Mouse (Mus musculus) myocyte (in vitro differentiated cells): ENCODE results near the gene Tiam1. TPM values are rescaled to one million over a fixed set of nuclear protein-coding genes. Genes with fewer than 3 reads are reported as not detected.

Source experiments
- H3K27me3 ChIP-seq: one replicate; pipeline ENCODE4 v1.6.1; 2011; ENCODE audit not compliant: control insufficient read depth, insufficient read depth, insufficient read length
- H3K36me3 ChIP-seq: one replicate; pipeline ENCODE4 v1.6.1; 2011; ENCODE audit not compliant: control insufficient read depth, insufficient read depth
- H3K4me2 ChIP-seq: one replicate; pipeline ENCODE4 v1.6.1; 2011; ENCODE audit warnings: low read depth, control low read depth
- H3K4me3 ChIP-seq: one replicate; pipeline ENCODE4 v1.5.1; 2011; ENCODE audit warnings: mild to moderate bottlenecking, control low read depth, moderate library complexity
- H3K79me2 ChIP-seq: one replicate; pipeline ENCODE4 v1.6.1; 2011; ENCODE audit not compliant: control insufficient read depth, insufficient read depth
- H3ac ChIP-seq: one replicate; pipeline ENCODE4 v1.6.1; 2011; ENCODE audit not compliant: control insufficient read depth, insufficient read length
- CEBPB ChIP-seq: IDR thresholded peaks from 2 replicates; pipeline ENCODE4 v1.6.1; 2011; ENCODE audit warnings: mild to moderate bottlenecking, moderate library complexity; ENCODE audit not compliant: poor library complexity, insufficient read depth, severe bottlenecking
- E2F4 ChIP-seq: IDR thresholded peaks from one replicate; pipeline ENCODE4 v1.6.1; 2011; ENCODE audit warnings: mild to moderate bottlenecking, control low read depth, moderate library complexity; ENCODE audit not compliant: insufficient read depth
- MAX ChIP-seq: IDR thresholded peaks from one replicate; pipeline ENCODE4 v1.6.1; 2011; ENCODE audit warnings: low read depth, mild to moderate bottlenecking, control low read depth
- MYOD1 ChIP-seq, 3 experiments: IDR thresholded peaks; one replicate each; pipeline ENCODE4 v1.6.1; 2011; ENCODE audit warnings: control low read depth in 2 of 3, low read depth in 2 of 3, mild to moderate bottlenecking in 2 of 3, moderate library complexity in 1 of 3; ENCODE audit not compliant: insufficient read length in 2 of 3, control insufficient read depth in 1 of 3
- MYOG ChIP-seq, 3 experiments: IDR thresholded peaks; one replicate each; pipeline ENCODE4 v1.6.1; 2011; ENCODE audit warnings: control low read depth in 2 of 3, low read depth in 2 of 3, mild to moderate bottlenecking in 2 of 3; ENCODE audit not compliant: insufficient read length in 2 of 3, control insufficient read depth in 1 of 3, insufficient read depth in 1 of 3
- POLR2A ChIP-seq: IDR thresholded peaks from one replicate; pipeline ENCODE4 v1.6.1; 2011; ENCODE audit warnings: low read depth, mild to moderate bottlenecking, control low read depth, moderate library complexity; ENCODE audit not compliant: insufficient read length
- POLR2AphosphoS2 ChIP-seq: IDR thresholded peaks from one replicate; pipeline ENCODE4 v1.6.1; 2011; ENCODE audit warnings: low read depth, control low read depth; ENCODE audit not compliant: insufficient read length
- REST ChIP-seq: IDR thresholded peaks from one replicate; pipeline ENCODE4 v1.6.1; 2011; ENCODE audit warnings: mild to moderate bottlenecking, control low read depth, moderate library complexity; ENCODE audit not compliant: insufficient read depth, insufficient read length
- SRF ChIP-seq: IDR thresholded peaks from one replicate; pipeline ENCODE4 v1.6.1; 2011; ENCODE audit warnings: low read depth; ENCODE audit not compliant: control insufficient read depth, insufficient read length
- TCF12 ChIP-seq: IDR thresholded peaks from one replicate; pipeline ENCODE4 v1.6.1; 2011; ENCODE audit warnings: mild to moderate bottlenecking, control low read depth; ENCODE audit not compliant: poor library complexity, insufficient read depth, severe bottlenecking
- TCF3 ChIP-seq: IDR thresholded peaks from one replicate; pipeline ENCODE4 v1.6.1; 2011; ENCODE audit warnings: low read depth, control low read depth; ENCODE audit not compliant: insufficient read length
- USF1 ChIP-seq: IDR thresholded peaks from one replicate; pipeline ENCODE4 v1.6.1; 2011; ENCODE audit warnings: low read depth, mild to moderate bottlenecking, control low read depth, moderate library complexity
- polyA plus RNA-seq: library from polyadenylated mRNA; unstranded; fragments of >200 nt; fragmentation: generic; extraction: Trizol; gene quantifications from one replicate; pipeline ENCODE4 v1.2.1, GENCODE M21; 2012; ENCODE audit warnings: missing spikeins

Gene Tiam1
- polyA plus RNA-seq, 1 experiment: 2.2 TPM

DNA sequence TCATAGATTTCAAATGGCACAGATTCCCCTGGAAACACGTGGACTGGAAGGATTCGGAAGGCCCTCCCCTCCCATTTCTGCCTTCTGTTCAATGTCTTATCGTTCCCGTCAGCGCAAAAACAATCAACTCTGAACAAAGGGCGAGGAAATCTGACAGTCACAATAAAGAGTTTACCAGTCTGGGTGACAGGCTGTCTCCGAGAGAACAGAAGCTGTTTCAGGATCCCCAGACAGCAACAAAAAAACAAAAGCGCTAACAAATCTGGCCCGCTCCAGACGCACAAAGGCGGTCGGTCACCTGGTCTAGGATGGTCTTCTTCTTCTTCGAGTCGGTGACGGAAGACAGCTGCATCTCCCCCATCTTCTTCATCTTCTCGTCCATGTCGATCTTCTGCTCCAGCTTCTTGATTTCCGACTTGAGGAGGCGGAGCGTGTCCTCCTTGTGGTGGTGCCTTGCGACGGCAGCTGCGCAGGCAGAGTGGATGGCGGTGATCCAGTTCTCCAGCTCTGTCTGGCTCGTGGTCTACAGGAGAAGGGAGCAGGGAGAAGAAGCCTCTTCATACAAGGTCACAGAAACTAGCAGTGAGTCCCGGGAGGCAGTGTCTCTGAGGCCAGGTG is 276.2 kb downstream of the Tiam1 start:
- H3K4me2 ChIP-seq: no peak overlapping the region
- H3K36me3 ChIP-seq: no peaks in the 10 kb centered on the region
- H3K27me3 ChIP-seq: no peaks in the 10 kb centered on the region
- no peak overlapping the region for H3ac ChIP-seq
- no peak for TF ChIP-seq POLR2A
- H3K79me2 ChIP-seq: no peaks in the 10 kb centered on the region
- H3K4me3 ChIP-seq: no peak overlapping the region

DNA sequence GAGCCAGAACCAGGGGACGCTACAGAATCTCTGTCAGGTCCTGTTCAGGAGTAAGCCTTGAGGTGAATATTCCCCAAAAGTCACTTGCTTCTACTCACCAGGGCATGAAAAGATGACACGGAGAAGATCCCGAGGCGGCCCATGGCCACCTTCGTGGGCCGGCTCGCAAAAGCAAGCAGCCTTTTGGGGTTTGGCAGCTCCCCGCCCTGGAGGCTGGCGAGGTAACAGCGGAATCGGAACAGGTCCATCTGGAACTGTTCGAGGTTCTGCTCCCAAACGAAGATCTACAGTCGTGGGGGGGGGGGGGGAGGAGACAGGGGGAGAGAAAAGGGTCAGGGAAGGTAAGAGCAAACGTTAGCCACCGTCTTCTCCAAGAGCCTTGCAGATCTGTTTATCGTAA is 278.4 kb downstream of the Tiam1 start:
- TF ChIP-seq TCF12 (no peak), MYOG (IDR thresholded peaks at IDR 0.05; ENCODE audit: control insufficient read depth in 1 of 3, insufficient read depth in 1 of 3, insufficient read length in 2 of 3, low read depth in 2 of 3) (no peak), MAX (no peak), REST (no peak), POLR2A (no peak)
- no peaks in the 10 kb centered on the region for H3K36me3 ChIP-seq

DNA sequence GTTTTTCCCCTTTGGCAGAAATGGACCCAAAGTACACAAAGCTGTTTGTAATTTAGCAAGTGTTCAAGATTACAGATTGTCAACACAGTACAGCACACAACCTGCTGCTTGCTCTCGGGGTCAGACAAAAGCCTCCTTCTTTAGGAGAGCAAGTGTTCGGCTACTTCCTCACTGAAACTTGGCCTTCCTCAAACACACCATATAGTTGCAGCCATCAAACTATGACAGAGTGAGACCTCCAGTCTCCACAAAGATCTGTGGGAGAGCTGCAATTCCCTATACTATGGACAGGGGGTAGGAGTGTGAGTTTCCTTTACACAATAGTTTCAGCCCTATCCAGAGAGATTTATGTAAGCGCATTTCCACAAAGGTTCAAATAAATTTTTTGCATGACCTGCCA is 278.9 kb downstream of the Tiam1 start:
- H3K27me3 ChIP-seq: no peaks in the 10 kb centered on the region
- no peak overlapping the region for H3K4me2 ChIP-seq
- H3K36me3 ChIP-seq: no peaks in the 10 kb centered on the region
- TF ChIP-seq MYOG (IDR thresholded peaks at IDR 0.05; ENCODE audit: control insufficient read depth in 1 of 3, insufficient read depth in 1 of 3, insufficient read length in 2 of 3, low read depth in 2 of 3) (no peak), USF1 (no peak), E2F4 (no peak), POLR2A (no peak), MYOD1 (IDR thresholded peaks at IDR 0.05; ENCODE audit: control insufficient read depth in 1 of 3, insufficient read length in 2 of 3, low read depth in 2 of 3) (no peak), TCF12 (no peak), REST (no peak), SRF (no peak), TCF3 (no peak), MAX (no peak), CEBPB (no peak), POLR2AphosphoS2 (no peak)
- no peaks in the 10 kb centered on the region for H3K79me2 ChIP-seq
- H3K4me3 ChIP-seq: no peak overlapping the region
- H3ac ChIP-seq: no peak overlapping the region

More for the DNA sequence above, 278.4 kb downstream of the Tiam1 start:
- H3K79me2 ChIP-seq: no peaks in the 10 kb centered on the region
- no peak overlapping the region for H3ac ChIP-seq
- H3K4me3 ChIP-seq: no peak overlapping the region
- H3K27me3 ChIP-seq: no peaks in the 10 kb centered on the region
- H3K4me2 ChIP-seq: no peak overlapping the region

DNA sequence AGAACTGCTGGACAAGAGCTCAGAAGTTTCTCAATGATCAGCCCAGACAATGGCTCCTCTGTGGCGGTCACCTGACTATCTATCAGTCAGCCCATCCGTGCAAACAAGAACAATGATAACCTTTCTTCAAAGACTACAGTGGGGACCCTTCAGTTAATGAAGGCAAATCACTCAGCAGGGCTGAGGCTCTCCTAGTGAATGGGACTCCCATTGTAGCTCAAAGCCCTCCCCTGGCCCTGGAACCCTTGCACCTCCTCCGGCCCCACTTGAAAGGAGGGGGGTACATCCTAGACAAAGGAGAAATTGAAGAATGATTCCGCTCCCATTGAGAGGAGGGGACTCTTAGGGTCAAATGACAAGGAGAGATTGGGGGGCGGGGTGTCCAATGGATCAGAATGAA is 280.3 kb downstream of the Tiam1 start:
- TF ChIP-seq MYOD1 (IDR thresholded peaks at IDR 0.05; ENCODE audit: control insufficient read depth in 1 of 3, insufficient read length in 2 of 3, low read depth in 2 of 3): no peak
- no peak for TF ChIP-seq MYOG (IDR thresholded peaks at IDR 0.05; ENCODE audit: control insufficient read depth in 1 of 3, insufficient read depth in 1 of 3, insufficient read length in 2 of 3, low read depth in 2 of 3)
- no peak for TF ChIP-seq CEBPB
- TF ChIP-seq REST: no peak
- no peak for TF ChIP-seq TCF12
- no peak for TF ChIP-seq POLR2AphosphoS2
- TF ChIP-seq USF1: no peak
- no peak for TF ChIP-seq SRF
- no peak for TF ChIP-seq E2F4
- TF ChIP-seq MAX: no peak
- TF ChIP-seq TCF3: no peak
- no peak for TF ChIP-seq POLR2A
- no peaks in the 10 kb centered on the region for H3K79me2 ChIP-seq
- H3ac ChIP-seq: no peak overlapping the region
- H3K4me3 ChIP-seq: no peak overlapping the region
- no peak overlapping the region for H3K4me2 ChIP-seq
- no peaks in the 10 kb centered on the region for H3K36me3 ChIP-seq
- no peaks in the 10 kb centered on the region for H3K27me3 ChIP-seq

DNA sequence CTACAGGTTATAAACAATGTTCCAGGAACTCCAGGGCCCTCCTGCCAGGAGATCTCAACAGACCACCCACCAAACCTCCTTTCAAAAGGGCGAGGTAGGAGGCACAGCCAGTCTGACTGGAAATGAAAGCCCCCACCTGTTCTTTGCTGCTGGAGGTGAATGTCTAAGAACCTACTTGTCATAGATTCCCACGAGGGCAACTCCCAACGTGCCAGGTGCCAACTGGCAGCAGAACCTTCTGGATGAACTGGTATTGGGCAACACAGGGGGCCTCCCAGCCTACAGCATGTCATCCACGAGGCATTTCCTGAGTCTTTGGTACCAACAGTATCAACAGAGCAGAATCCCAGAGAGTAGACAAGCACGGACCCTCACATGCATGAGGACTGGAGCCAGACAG is 282.0 kb downstream of the Tiam1 start:
- Histone ChIP-seq H3K4me2 (no peak overlapping the region), H3K79me2 (no peaks in the 10 kb centered on the region), H3K4me3 (no peak overlapping the region), H3K27me3 (no peaks in the 10 kb centered on the region), H3K36me3 (no peaks in the 10 kb centered on the region), H3ac (no peak overlapping the region)
- no peak for TF ChIP-seq SRF

DNA sequence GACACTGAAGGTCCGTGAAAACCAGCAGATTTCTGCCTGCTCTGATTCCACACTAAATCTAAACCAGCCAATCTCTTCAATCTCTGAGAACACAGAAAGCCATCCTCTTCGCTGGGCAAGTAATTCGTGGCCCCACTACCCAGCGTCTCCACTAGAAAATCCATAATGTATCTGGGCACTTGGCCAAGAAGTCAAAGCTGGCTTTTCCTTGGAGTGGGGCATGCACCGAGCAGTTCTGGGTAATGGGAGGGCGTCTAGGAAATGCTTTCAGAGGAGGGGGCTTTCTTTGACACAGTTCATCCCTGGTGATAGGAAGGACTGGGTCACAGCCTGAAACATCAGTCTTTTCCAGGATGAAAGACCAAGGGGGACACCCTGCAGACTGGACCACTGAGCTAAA is 282.9 kb downstream of the Tiam1 start:
- Histone ChIP-seq H3K27me3 (no peaks in the 10 kb centered on the region), H3K4me2 (no peak overlapping the region), H3K36me3 (no peaks in the 10 kb centered on the region), H3K4me3 (no peak overlapping the region), H3ac (no peak overlapping the region), H3K79me2 (no peaks in the 10 kb centered on the region)
- TF ChIP-seq MYOG (IDR thresholded peaks at IDR 0.05; ENCODE audit: control insufficient read depth in 1 of 3, insufficient read depth in 1 of 3, insufficient read length in 2 of 3, low read depth in 2 of 3): no peak
- TF ChIP-seq CEBPB: no peak
- no peak for TF ChIP-seq MYOD1 (IDR thresholded peaks at IDR 0.05; ENCODE audit: control insufficient read depth in 1 of 3, insufficient read length in 2 of 3, low read depth in 2 of 3)
- no peak for TF ChIP-seq TCF12
- no peak for TF ChIP-seq USF1
- TF ChIP-seq POLR2AphosphoS2: no peak
- no peak for TF ChIP-seq MAX
- no peak for TF ChIP-seq REST
- TF ChIP-seq POLR2A: no peak
